Mouse (Mus musculus) forebrain, postnatal 0 days (tissue): ENCODE measurements around the gene Gdf15. TPM values are rescaled to one million over a fixed set of nuclear protein-coding genes. Genes with fewer than 3 reads are reported as not detected.

ENCODE experiments used
- ATAC-seq: fragments of 200-750 bp; cut with Nextera tagmentation; 2 replicates; pipeline ENCODE4 v1.8.0; 2017; ENCODE audit warnings: mild to moderate bottlenecking, moderate library complexity
- DNase-seq: peaks from one replicate; pipeline ENCODE4 v3.0.0-alpha.2; 2015
- H3K27ac ChIP-seq: fragments of 300-500 bp; sonication (generic); 2 replicates; pipeline ENCODE4 v1.5.1; 2014; ENCODE audit warnings: low read depth, mild to moderate bottlenecking, antibody characterized with exemption, low read length, moderate library complexity, mixed read lengths
- H3K27me3 ChIP-seq: fragments of 300-500 bp; sonication (generic); 2 replicates; pipeline ENCODE4 v1.6.1; 2014; ENCODE audit warnings: mild to moderate bottlenecking, low read length, mixed read lengths; ENCODE audit not compliant: insufficient read depth
- H3K36me3 ChIP-seq: fragments of 300-500 bp; sonication (generic); 2 replicates; pipeline ENCODE4 v1.6.1; 2014; ENCODE audit warnings: mild to moderate bottlenecking, moderate library complexity; ENCODE audit not compliant: insufficient read depth
- H3K4me1 ChIP-seq: fragments of 300-500 bp; sonication (generic); 2 replicates; pipeline ENCODE4 v1.6.1; 2014; ENCODE audit warnings: antibody characterized with exemption; ENCODE audit not compliant: insufficient read depth
- H3K4me2 ChIP-seq: fragments of 300-500 bp; sonication (generic); 2 replicates; pipeline ENCODE4 v1.6.1; 2014; ENCODE audit warnings: low read depth, mild to moderate bottlenecking, moderate library complexity
- H3K4me3 ChIP-seq: fragments of 300-500 bp; sonication (generic); 2 replicates; pipeline ENCODE4 v1.5.1; 2014; ENCODE audit warnings: low read depth, low read length, mixed read lengths
- H3K9ac ChIP-seq: fragments of 300-500 bp; sonication (generic); 2 replicates; pipeline ENCODE4 v1.6.1; 2014; ENCODE audit warnings: mild to moderate bottlenecking
- H3K9me3 ChIP-seq: fragments of 300-500 bp; sonication (generic); 2 replicates; pipeline ENCODE4 v1.6.1; 2016; ENCODE audit warnings: low read length
- CTCF ChIP-seq: sonication (generic); IDR thresholded peaks from 2 replicates; pipeline ENCODE4 v1.5.1; 2016; ENCODE audit warnings: antibody characterized with exemption, control low read depth, low read depth
- WGBS: fragments of 180-500 bp; shearing (Covaris S2); extraction: QIAGEN DNeasy Blood & Tissue Kit; methylation state at CpG from one replicate; pipeline ENCODE4 v1.1.7; 2014; 5-methylcytosine and 5-hydroxymethylcytosine counted together
- polyA plus RNA-seq: library from polyadenylated mRNA; unstranded; fragments of >200 nt; fragmentation: Nextera tagmentation; extraction: Ambion mirVana; gene quantifications from 2 replicates; pipeline ENCODE4 v1.2.1, GENCODE M21; 2015
- total RNA-seq: library from RNA; depleted of rRNA; stranded (reverse); fragments of >200 nt; gene quantifications from 2 replicates; pipeline ENCODE4 v1.2.3, GENCODE M21; 2014

The Gdf15 gene
- total and polyA plus RNA-seq, 2 experiments from 2014 or later, result 0.18 to 0.90 TPM

- 18% methylated on average over 22 of the region's 22 CpGs for WGBS
- no peak overlapping the region for H3K4me3 ChIP-seq
Measured at GRCm38 (mm10) chr8:70630532-70631381, 1.5 kb downstream of the Gdf15 start.

GRCm38 (mm10) chr8:70629574-70630531 lies 2.4 kb downstream of the Gdf15 start:
- TF ChIP-seq CTCF, result peak; percentile 100
- DNase-seq, result peak; percentile 95
- H3K27me3 ChIP-seq, result no peaks in the 10 kb centered on the region; the same call in 1 of the 2 replicates
- H3K36me3 ChIP-seq, result no peaks in the 10 kb centered on the region
- peak overlapping the region; percentile 40 for H3K4me3 ChIP-seq
- no peaks in the 10 kb centered on the region for H3K9me3 ChIP-seq
- H3K4me1 ChIP-seq, result 0 out of 2 replicates have a peak, but pooled peaks cover 3% of the 10 kb centered on the region
- 2% methylated on average over 60 of the region's 60 CpGs for WGBS
- peak overlapping the region; percentile 53 for H3K9ac ChIP-seq
- peak; percentile 97 for ATAC-seq
- H3K27ac ChIP-seq, result peak overlapping the region; percentile 74
- H3K4me2 ChIP-seq, result peak overlapping the region; percentile 60

More at GRCm38 (mm10) chr8:70630532-70631381, 1.5 kb downstream of the Gdf15 start:
- no peak overlapping the region for H3K9ac ChIP-seq
- 0 out of 2 replicates have a peak, but pooled peaks cover 3% of the 10 kb centered on the region for H3K4me1 ChIP-seq
- H3K36me3 ChIP-seq, result no peaks in the 10 kb centered on the region
- H3K27me3 ChIP-seq, result no peaks in the 10 kb centered on the region; the same call in 1 of the 2 replicates
- 0 out of 2 replicates have a peak, but pooled peaks have one; percentile 7 for ATAC-seq
- no peak overlapping the region for H3K27ac ChIP-seq
- no peaks in the 10 kb centered on the region for H3K9me3 ChIP-seq
- no peak for TF ChIP-seq CTCF
- DNase-seq, result peak; percentile 11
- peak overlapping the region; percentile 60; the same call in 1 of the 2 replicates for H3K4me2 ChIP-seq

GRCm38 (mm10) chr8:70628986-70629490 lies 3.2 kb downstream of the Gdf15 start:
- TF ChIP-seq CTCF, result no peak
- WGBS, result 61% methylated on average over 7 of the region's 7 CpGs
- Histone ChIP-seq H3K27ac (peak overlapping the region; percentile 74; the same call in 1 of the 2 replicates), H3K4me1 (0 out of 2 replicates have a peak, but pooled peaks cover 3% of the 10 kb centered on the region), H3K9me3 (no peaks in the 10 kb centered on the region), H3K4me2 (peak overlapping the region; percentile 60), H3K36me3 (no peaks in the 10 kb centered on the region), H3K27me3 (no peaks in the 10 kb centered on the region; the same call in 1 of the 2 replicates), H3K4me3 (peak overlapping the region; percentile 40), H3K9ac (peak overlapping the region; percentile 53)
- DNase-seq (no peak), ATAC-seq (no peak)

- no peak for TF ChIP-seq CTCF
- 78% methylated on average over 5 of the region's 5 CpGs for WGBS
- H3K4me1 ChIP-seq, result 0 out of 2 replicates have a peak, but pooled peaks cover 3% of the 10 kb centered on the region
- no peak overlapping the region for H3K9ac ChIP-seq
- H3K27me3 ChIP-seq, result no peaks in the 10 kb centered on the region; the same call in 1 of the 2 replicates
- DNase-seq (no peak), ATAC-seq (no peak)
- no peaks in the 10 kb centered on the region for H3K36me3 ChIP-seq
- no peaks in the 10 kb centered on the region for H3K9me3 ChIP-seq
- H3K4me3 ChIP-seq, result no peak overlapping the region
- H3K27ac ChIP-seq, result no peak overlapping the region
- no peak overlapping the region for H3K4me2 ChIP-seq
Measured at GRCm38 (mm10) chr8:70627041-70627440, 5.2 kb downstream of the Gdf15 start.

- peak; percentile 23 for DNase-seq
- no peak for ATAC-seq
- 11% methylated on average over 5 of the region's 5 CpGs for WGBS
- H3K36me3 ChIP-seq, result no peaks in the 10 kb centered on the region
- no peak overlapping the region for H3K9ac ChIP-seq
- 0 out of 2 replicates have a peak, but pooled peaks cover 3% of the 10 kb centered on the region for H3K4me1 ChIP-seq
- TF ChIP-seq CTCF, result peak; percentile 56
- no peak overlapping the region for H3K4me2 ChIP-seq
- H3K9me3 ChIP-seq, result no peaks in the 10 kb centered on the region
- H3K27me3 ChIP-seq, result no peaks in the 10 kb centered on the region
- no peak overlapping the region for H3K27ac ChIP-seq
- no peak overlapping the region for H3K4me3 ChIP-seq
Measured at GRCm38 (mm10) chr8:70625104-70625503, 7.2 kb downstream of the Gdf15 start.

- Histone ChIP-seq H3K9ac (no peak overlapping the region), H3K27ac (no peak overlapping the region), H3K9me3 (no peaks in the 10 kb centered on the region), H3K27me3 (no peaks in the 10 kb centered on the region), H3K36me3 (no peaks in the 10 kb centered on the region), H3K4me3 (no peak overlapping the region), H3K4me2 (no peak overlapping the region), H3K4me1 (no peaks in the 10 kb centered on the region)
- DNase-seq (no peak), ATAC-seq (no peak)
- WGBS, result 71% methylated on average over 3 of the region's 3 CpGs
- TF ChIP-seq CTCF, result no peak
Measured at GRCm38 (mm10) chr8:70622220-70622619, 10.0 kb downstream of the Gdf15 start.
